Mouse (Mus musculus) heart, postnatal 36 days (tissue): ENCODE measurements around the gene Zmym1. TPM values are rescaled to one million over a fixed set of nuclear protein-coding genes. Genes with fewer than 3 reads are reported as not detected.
"Not testable (repeated sequence)": the region's sequence is repeated elsewhere in the genome, so short reads cannot be mapped to it uniquely, and the experiment has no call there.

Source experiments
- DNase-seq, 2 experiments: peaks; one replicate each; pipeline ENCODE4 v3.0.0; 2021 to 2022
- intact Hi-C: fragments of 180-260 bp; cut with DNase I; formaldehyde crosslinking; loops from one replicate; pipeline ENCODE4 v1.15.1; 2025
- total RNA-seq, 2 experiments: library from RNA; stranded (reverse); gene quantifications; 2 replicates each; pipeline ENCODE4 v1.2.3; 2021

Zmym1 gene
- total RNA-seq = 1 to 10 TPM; 5.2 to 5.9 TPM

DNA sequence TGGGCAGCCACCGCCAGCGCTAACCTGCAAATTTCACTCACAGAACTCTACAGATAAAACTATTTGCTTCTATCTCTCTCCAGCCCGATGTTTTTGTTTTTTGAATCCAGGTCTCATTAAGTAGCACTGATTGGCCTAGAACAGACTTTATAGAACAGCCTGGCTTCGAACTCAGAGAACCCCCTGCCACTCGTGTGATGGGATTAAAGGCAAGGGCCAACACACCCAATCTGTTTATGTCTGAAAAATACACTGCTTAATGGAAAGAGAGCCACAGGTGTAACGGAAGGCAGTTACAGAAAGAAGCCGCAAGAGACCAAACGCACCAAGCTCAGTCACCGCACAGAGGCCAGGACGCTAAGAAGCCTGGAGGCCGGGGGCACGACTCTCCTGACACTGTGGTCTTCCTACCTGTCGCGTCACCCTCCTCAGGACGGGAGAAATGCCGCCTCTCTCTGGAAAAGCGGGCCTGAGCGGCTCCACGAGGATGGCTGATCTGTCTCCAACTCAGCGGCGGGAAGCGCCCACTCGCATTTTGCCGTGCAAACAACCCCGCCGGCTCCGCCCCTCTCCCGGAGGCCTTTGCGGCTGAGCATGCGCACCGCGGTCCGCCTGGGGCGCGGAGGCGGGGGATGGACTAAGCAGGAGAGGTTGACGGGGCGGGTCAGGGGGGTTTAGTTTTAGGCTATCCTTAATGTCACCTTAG is at the start of gene Zmym1:
Gene Zmym1 (minus strand): TSS at position 568 of the 706 bp plus-strand sequence.
- intact Hi-C loops = loop anchor here (5.0 kb wide), 1 partner anchor 38 kb away; the partner anchor contains the start of gene Sfpq
- DNase-seq = peak; percentile 92

DNA sequence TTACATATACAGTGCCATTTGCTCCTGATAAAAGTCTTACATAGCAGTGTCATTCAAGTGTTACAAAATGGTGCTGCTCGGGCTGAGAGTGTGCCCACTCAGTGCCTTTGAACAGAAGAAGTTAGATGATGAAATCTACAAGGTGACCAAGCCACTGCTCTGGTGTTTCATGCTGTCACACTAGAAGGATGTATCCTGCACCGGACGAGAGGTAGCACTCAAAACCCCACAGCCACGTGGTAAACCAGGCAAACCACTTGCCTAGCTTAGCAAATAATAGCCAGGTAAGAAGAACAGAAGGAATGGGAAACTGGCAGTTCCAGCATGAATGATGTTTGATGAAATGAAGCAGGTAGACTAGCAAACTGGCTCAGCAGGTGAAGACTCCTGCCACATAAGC is 49.6 kb upstream of the Zmym1 start:
- DNase-seq = no peak
- intact Hi-C loops = no loop called here

- DNase-seq = no peak
- intact Hi-C loops = no loop called here
These were observed 46.6 kb upstream of the Zmym1 start for GRCm38 (mm10) chr4:127107566-127107965.

DNA sequence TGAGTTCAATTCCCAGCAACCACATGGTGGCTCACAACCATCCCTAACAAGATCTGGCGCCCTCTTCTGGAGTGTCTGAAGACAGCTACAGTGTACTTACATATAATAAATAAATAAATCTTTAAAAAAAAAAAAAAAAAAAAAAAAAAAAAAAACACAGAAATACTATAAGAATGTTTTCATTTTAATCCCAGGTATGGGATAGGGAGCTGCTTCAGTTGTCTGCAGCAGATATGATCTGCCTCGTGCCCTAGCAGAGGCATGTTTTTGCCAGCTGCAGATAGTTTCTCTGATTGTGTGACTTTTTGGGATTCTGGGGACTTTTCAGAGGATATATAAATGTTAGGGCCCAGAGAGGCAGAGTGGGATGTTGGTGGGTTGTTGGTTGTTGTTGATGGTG is 38.6 kb upstream of the Zmym1 start:
- intact Hi-C loops, DNase-seq: not testable (repeated sequence)

DNA sequence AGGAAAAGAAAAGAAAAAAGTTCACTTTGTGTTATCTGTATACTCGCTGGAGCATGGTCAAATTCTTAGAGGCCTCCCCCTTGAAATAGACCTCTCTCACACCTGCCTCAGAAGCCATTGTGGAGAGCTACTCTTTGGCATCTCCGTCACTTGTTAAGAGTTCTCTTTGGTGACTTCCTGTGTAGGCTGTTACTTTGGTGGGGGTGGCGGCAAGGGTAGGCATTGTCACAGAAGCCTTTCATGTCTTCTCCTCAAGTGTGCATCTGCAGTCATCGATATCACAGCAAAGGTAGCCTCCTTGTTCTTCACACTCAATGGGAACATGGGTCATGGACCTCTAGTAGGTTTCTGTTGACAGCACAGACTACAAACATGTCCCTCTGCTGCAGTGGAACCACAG is 34.1 kb upstream of the Zmym1 start:
- intact Hi-C loops = no loop called here
- no peak for DNase-seq

GRCm38 (mm10) chr4:127091188-127091587 is 30.2 kb upstream of the Zmym1 start:
- no peak for DNase-seq
- intact Hi-C loops = no loop called here

- DNase-seq = no peak
- intact Hi-C loops = no loop called here
These were observed 24.8 kb upstream of the Zmym1 start for GRCm38 (mm10) chr4:127085761-127086160.

DNA sequence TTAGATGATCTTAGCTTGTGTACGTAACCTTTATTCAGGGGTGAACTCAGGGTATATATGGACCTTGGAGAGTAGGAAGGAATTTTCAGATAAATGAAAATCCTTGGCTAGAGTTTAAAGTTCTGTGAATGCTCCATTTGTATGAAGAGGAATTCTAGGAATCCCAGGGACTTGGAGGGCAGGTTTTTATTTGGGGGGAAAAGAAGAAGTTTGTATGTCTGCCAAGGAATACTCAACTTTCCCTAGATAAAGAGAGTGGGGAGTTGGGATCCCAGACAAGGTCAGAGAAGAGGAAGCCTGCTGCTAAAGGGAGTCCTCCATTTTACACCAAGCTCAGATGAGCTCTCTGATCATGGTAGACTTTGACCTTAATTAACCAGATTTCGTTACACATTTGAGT is 22.2 kb upstream of the Zmym1 start:
- intact Hi-C loops = no loop called here
- no peak for DNase-seq

- intact Hi-C loops = no loop called here
- DNase-seq = no peak
These were observed 19.9 kb upstream of the Zmym1 start for GRCm38 (mm10) chr4:127080806-127081205.

DNA sequence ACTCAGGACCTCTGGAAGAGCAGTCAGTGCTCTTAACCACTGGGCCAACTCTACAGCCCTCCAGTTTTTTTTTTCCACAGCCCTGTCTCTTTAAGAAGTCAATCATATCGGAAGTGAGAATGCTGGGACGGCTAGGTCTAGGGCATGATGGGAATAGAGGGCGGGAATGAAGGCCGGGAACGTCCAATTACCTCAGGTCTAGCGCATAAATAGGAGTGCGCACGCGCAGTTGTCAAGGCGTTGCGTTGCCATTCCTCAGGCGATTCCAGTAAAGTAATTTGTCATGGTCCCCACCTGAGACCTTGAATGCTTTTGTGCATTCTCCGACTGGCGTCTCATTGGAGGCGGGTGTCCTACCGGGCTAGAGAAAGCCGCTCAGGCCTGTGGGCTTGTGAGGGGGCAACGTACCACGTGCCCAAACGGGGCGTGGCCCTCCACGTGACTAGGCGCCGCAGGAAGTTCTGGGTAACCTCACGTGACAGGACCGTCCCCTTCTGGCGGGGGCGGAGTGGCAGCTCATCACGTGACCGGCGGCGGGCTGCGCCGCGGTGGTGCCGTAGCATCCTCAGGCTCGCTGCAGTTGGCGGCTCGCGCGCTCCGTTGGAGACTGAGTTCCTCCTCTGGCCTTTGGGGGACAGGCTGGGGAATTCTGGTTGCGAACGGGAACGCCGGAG is 16.1 kb upstream of the Zmym1 start, which contains the start of gene Zmym6:
Gene Zmym6 (plus strand): TSS at position 509 of the 674 bp plus-strand sequence.
- peak; percentile 95 to 97 for DNase-seq
- intact Hi-C loops = loop anchor here (2.0 to 5.0 kb wide), 3 partner anchors 50 to 165 kb away; partner anchors contain the start of genes Smim12 and Zmym4

DNA sequence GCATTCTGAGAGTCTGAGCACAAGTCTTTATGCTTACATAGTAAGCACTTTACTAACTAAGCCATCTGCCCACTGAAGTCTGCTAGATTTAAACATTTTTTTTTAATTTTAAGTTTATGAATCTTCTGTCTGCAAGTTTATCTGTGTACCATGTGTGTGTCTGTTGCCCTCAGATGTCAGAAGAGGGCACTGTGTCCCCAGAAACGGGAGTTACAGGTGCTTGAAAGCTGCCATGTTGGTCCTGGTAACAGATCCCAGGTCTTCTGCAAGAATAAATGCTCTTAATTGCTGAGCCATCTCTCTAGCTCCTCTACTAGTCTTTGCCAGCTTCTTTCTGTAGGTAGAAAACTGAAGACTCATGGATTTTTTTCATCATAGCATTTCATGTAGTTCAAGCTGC is 14.0 kb upstream of the Zmym1 start:
- DNase-seq = no peak
- intact Hi-C loops = loop anchor here (5.0 kb wide), 2 partner anchors 48 to 167 kb away; partner anchors contain the start of gene Smim12

DNA sequence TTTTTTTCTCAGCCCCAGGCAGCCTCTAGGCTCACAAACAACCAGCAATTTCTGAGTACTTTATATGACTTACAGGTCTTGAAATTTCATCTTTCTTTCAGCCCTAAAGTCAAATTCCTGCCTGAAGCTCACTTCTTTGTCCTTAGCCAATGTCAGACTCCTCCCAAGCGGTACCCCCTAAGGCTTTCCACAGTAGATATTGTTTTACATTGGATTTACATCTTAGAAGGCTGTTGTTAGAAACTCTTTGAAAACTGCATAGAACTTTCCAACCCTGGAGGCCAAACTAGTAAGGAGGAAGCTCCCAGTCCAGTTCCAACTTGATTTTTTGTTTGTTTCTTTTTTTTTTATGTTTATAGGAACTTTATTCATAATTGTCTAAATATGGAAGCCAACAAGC is 3.1 kb upstream of the Zmym1 start:
- DNase-seq = no peak
- intact Hi-C loops = loop anchor here (5.0 kb wide), 1 partner anchor 42 kb away; the partner anchor contains the start of gene Sfpq

GRCm38 (mm10) chr4:127054522-127055198 is 6.3 kb downstream of the Zmym1 start:
- no peak for DNase-seq
- intact Hi-C loops = no loop called here

GRCm38 (mm10) chr4:127053071-127053470 is 7.9 kb downstream of the Zmym1 start:
- intact Hi-C loops = no loop called here
- no peak for DNase-seq

DNA sequence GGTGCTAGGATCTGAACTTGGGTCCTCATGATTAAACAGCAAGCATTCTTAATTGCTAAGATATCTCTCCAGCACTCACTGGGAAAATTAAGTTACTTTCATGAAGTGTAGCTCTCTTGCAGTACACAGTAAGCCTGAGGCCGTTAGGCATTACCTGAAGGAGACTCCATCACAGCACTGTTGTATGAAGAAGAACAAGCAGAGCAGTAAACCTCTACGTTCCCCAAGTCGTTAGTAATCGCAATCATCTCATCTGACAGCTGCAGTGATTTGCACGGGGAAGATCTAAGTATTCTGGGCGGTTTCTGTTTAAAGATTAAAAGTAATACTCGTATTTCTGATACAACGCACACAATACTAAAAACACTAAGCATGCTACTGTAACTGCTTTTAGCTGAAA is 9.8 kb downstream of the Zmym1 start:
- intact Hi-C loops = no loop called here
- DNase-seq = no peak

GRCm38 (mm10) chr4:127043540-127043939 is 17.4 kb downstream of the Zmym1 start:
- no peak for DNase-seq
- intact Hi-C loops = no loop called here

DNA sequence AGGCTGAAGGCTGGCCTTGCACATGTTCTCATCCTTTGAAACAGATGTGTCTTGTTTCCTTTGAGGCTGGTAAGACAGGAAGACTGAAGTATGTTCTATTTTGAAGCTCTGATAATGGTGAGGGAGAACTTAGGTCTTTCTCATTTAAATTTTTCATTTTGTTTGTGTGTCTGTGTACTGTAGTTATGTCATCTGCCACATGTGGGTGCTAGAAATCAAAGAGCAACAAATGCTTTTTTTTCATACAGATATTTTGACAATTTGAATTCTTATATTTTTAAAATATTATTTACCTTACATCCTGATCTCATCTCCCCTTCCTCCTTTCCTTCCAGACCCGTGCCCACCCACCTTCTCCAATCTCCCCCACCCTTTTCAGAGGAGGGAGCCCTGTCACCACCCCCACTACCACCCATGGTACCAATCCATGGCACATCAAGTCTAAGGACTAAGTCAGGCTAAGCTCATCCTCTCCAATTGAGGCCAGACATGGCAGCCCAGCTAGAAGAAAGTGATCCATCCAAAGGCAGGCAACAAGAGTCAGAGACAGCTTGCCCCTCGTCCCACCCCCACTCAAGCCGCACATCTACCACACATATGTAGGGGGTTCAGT is 21.0 kb downstream of the Zmym1 start:
- intact Hi-C loops = no loop called here
- DNase-seq = no peak

DNA sequence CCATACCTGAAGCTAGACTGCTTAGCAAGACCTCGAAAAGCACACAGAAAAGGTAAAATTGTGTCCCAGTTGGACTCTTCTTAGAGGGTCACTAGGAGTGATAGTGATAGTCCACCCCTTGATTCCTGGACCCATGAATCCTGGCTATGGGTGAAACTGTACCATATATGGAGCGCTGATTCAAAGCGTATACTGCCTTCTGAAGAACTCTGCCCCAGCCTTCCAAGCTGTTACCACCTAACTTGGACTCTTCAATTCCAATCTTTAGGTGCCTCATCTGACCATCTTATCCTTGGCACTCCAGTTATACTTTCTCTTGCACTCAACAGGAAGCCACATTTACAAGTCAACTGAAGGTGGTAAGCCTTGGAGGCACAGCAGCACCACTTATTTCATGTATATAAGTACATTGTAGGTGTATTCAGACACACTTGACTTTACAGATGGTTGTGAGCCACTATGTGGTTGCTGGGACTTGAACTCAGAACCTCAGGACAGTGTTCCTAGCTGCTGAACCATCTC is 22.1 kb downstream of the Zmym1 start:
- intact Hi-C loops = no loop called here
- no peak for DNase-seq

- no peak for DNase-seq
- intact Hi-C loops = no loop called here
These were observed 22.8 kb downstream of the Zmym1 start for GRCm38 (mm10) chr4:127037908-127038827.

GRCm38 (mm10) chr4:127037158-127037557 is 23.8 kb downstream of the Zmym1 start:
- DNase-seq = no peak
- intact Hi-C loops = no loop called here
